Mouse (Mus musculus) forebrain, embryonic 11.5 days (tissue): Measurements from ENCODE around the gene Dlg3. TPM values are rescaled to one million over a fixed set of nuclear protein-coding genes. Genes with fewer than 3 reads are reported as not detected.

Source experiments
- ATAC-seq: fragments of 200-750 bp; cut with Nextera tagmentation; replicated peaks from 2 replicates; pipeline ENCODE4 v1.8.0; 2017; ENCODE audit warnings: moderate TSS enrichment; ENCODE audit not compliant: low FRiP score
- DNase-seq: peaks from one replicate; pipeline ENCODE4 v3.0.0-alpha.2; 2017; ENCODE audit warnings: low spot score
- H3K27ac ChIP-seq: fragments of 300-500 bp; sonication (generic); 2 replicates; pipeline ENCODE4 v1.5.1; 2014; ENCODE audit warnings: low read depth, low read length
- H3K27me3 ChIP-seq: fragments of 300-500 bp; sonication (generic); 2 replicates; pipeline ENCODE4 v1.6.1; 2014; ENCODE audit warnings: mild to moderate bottlenecking, low read length, mixed read lengths; ENCODE audit not compliant: control insufficient read depth, insufficient read depth
- H3K36me3 ChIP-seq: fragments of 300-500 bp; sonication (generic); 2 replicates; pipeline ENCODE4 v1.6.1; 2014; ENCODE audit warnings: mild to moderate bottlenecking, low read length, moderate library complexity, mixed read lengths; ENCODE audit not compliant: control insufficient read depth, insufficient read depth
- H3K4me1 ChIP-seq: fragments of 300-500 bp; sonication (generic); replicated peaks from 2 replicates; pipeline ENCODE4 v1.6.1; 2014; ENCODE audit warnings: low read length, mixed read lengths; ENCODE audit not compliant: control insufficient read depth, insufficient read depth
- H3K4me2 ChIP-seq: fragments of 300-500 bp; sonication (generic); 2 replicates; pipeline ENCODE4 v1.6.1; 2014; ENCODE audit warnings: low read depth, mild to moderate bottlenecking, low read length, moderate library complexity, mixed read lengths; ENCODE audit not compliant: severe bottlenecking
- H3K4me3 ChIP-seq: fragments of 300-500 bp; sonication (generic); 2 replicates; pipeline ENCODE4 v1.5.1; 2014; ENCODE audit warnings: low read depth, low read length
- H3K9ac ChIP-seq: fragments of 300-500 bp; sonication (generic); 2 replicates; pipeline ENCODE4 v1.6.1; 2014; ENCODE audit warnings: low read length
- H3K9me3 ChIP-seq: fragments of 300-500 bp; sonication (generic); 2 replicates; pipeline ENCODE4 v1.6.1; 2016; ENCODE audit warnings: low read length, mixed read lengths; ENCODE audit not compliant: control insufficient read depth
- WGBS: fragments of 180-500 bp; shearing (Covaris S2); extraction: QIAGEN DNeasy Blood & Tissue Kit; methylation state at CpG from one replicate; pipeline ENCODE4 v1.1.7; 2014; 5-methylcytosine and 5-hydroxymethylcytosine counted together
- polyA plus RNA-seq: library from polyadenylated mRNA; unstranded; fragments of >200 nt; fragmentation: Nextera tagmentation; extraction: Ambion mirVana; gene quantifications from 2 replicates; pipeline ENCODE4 v1.2.1, GENCODE M21; 2014

The Dlg3 gene
- polyA plus RNA-seq, 1 experiment from 2014 or later = 7.6 TPM

DNA sequence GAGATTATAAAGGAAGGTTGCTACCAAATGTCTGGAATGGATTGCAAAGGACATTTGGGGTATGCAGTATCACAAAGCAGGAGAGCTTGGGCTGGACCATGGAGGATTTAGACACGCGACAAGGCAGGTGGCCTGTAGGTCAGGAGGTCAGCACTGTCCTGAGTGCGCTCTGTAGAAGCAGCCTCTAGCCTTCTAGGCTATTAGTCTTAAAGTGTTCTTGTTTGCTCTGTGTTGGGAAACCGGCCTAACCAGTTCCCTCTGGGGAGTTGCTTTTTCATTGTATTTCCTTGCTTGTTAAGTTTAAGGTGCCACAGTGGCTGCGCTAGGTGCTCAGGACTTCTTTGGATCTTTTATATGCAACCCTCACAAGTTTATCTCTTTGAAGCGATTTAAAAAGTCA, 34.5 kb downstream of the Dlg3 start:
- no peak overlapping the region for H3K4me3 ChIP-seq
- H3K4me1 ChIP-seq = peaks cover 2% of the 10 kb centered on the region; the same call in 1 of the 2 replicates
- ATAC-seq (no peak), DNase-seq (no peak)
- H3K4me2 ChIP-seq = no peak overlapping the region
- no peaks in the 10 kb centered on the region; the same call in 1 of the 2 replicates for H3K27me3 ChIP-seq
- H3K9me3 ChIP-seq = no peaks in the 10 kb centered on the region
- H3K36me3 ChIP-seq = no peaks in the 10 kb centered on the region
- no peak overlapping the region for H3K27ac ChIP-seq
- WGBS = 77% methylated on average over 6 of the region's 6 CpGs
- H3K9ac ChIP-seq = no peak overlapping the region

- H3K9me3 ChIP-seq = no peaks in the 10 kb centered on the region
- H3K9ac ChIP-seq = no peak overlapping the region
- no peak overlapping the region for H3K4me2 ChIP-seq
- no peaks in the 10 kb centered on the region; the same call in 1 of the 2 replicates for H3K27me3 ChIP-seq
- H3K36me3 ChIP-seq = no peaks in the 10 kb centered on the region
- DNase-seq (no peak), ATAC-seq (no peak)
- no peak overlapping the region for H3K27ac ChIP-seq
- WGBS = 82% methylated on average over 4 of the region's 4 CpGs
- H3K4me1 ChIP-seq = no peaks in the 10 kb centered on the region
- H3K4me3 ChIP-seq = no peak overlapping the region
Measured at GRCm38 (mm10) chrX:100811129-100811528, 43.6 kb downstream of the Dlg3 start.

- ATAC-seq (no peak), DNase-seq (no peak)
- no peaks in the 10 kb centered on the region for H3K4me1 ChIP-seq
- H3K27me3 ChIP-seq = no peaks in the 10 kb centered on the region; the same call in 1 of the 2 replicates
- H3K4me3 ChIP-seq = no peak overlapping the region
- no peak overlapping the region for H3K9ac ChIP-seq
- no peaks in the 10 kb centered on the region; the same call in 1 of the 2 replicates for H3K36me3 ChIP-seq
- no peaks in the 10 kb centered on the region for H3K9me3 ChIP-seq
- H3K27ac ChIP-seq = no peak overlapping the region
- no peak overlapping the region for H3K4me2 ChIP-seq
- WGBS = 76% methylated on average over 8 of the region's 8 CpGs
Measured at GRCm38 (mm10) chrX:100814139-100814538, 46.6 kb downstream of the Dlg3 start.

DNA sequence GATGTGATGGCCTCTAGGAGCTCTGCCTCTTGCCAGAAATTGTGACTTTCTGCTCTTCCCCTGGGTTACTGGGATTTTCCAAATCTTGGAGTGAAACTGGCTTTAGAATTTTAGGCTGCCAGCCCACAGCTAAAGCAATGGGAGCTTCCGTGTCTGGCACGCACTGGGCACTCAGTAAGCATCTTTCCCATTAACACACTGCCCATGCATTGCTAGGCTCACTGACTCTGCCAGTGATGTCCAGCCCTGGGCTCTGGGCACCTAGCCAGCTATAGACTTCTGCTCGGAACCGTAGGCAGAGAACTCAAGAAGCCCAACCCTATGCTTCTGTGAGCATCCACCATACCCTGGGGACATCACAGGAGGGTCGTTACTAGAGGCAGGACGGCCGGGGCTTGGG, 48.2 kb downstream of the Dlg3 start:
- ATAC-seq (no peak), DNase-seq (no peak)
- H3K27ac ChIP-seq = no peak overlapping the region
- no peak overlapping the region for H3K4me2 ChIP-seq
- WGBS = 91% methylated on average over 7 of the region's 7 CpGs
- H3K36me3 ChIP-seq = no peaks in the 10 kb centered on the region; the same call in 1 of the 2 replicates
- no peak overlapping the region for H3K9ac ChIP-seq
- no peaks in the 10 kb centered on the region for H3K9me3 ChIP-seq
- no peaks in the 10 kb centered on the region for H3K4me1 ChIP-seq
- peaks cover 3% of the 10 kb centered on the region; the same call in 1 of the 2 replicates for H3K27me3 ChIP-seq
- H3K4me3 ChIP-seq = no peak overlapping the region

DNA sequence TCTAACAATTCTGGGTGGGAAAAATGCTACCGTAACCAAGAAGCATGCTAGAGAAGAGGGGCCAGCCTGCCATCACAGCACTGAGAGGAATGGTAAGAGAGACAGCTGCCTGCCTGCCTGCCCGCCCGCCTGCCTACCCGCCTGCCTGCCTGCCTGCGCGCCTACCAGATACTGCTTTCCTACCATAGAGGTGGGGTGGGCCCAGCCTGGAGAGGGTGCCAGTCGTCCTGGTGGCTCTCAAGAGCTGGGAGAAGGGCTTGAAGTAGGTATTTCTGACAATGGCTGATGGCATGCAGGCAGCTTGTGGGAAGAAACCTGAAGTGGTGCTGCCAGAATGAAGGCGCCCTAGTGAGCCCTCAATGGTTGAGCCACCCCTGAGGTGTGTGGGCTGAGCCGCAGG, 51.2 kb downstream of the Dlg3 start:
- WGBS = 91% methylated on average over 9 of the region's 9 CpGs
- Histone ChIP-seq H3K4me3 (no peak overlapping the region), H3K4me1 (no peaks in the 10 kb centered on the region), H3K9ac (no peak overlapping the region), H3K36me3 (no peaks in the 10 kb centered on the region; the same call in 1 of the 2 replicates), H3K9me3 (no peaks in the 10 kb centered on the region), H3K4me2 (no peak overlapping the region), H3K27ac (no peak overlapping the region), H3K27me3 (peaks cover 3% of the 10 kb centered on the region; the same call in 1 of the 2 replicates)
- ATAC-seq (no peak), DNase-seq (no peak)

- Histone ChIP-seq H3K4me2 (no peak overlapping the region), H3K9ac (no peak overlapping the region), H3K27ac (no peak overlapping the region), H3K27me3 (peaks cover 3% of the 10 kb centered on the region; the same call in 1 of the 2 replicates), H3K4me3 (no peak overlapping the region), H3K4me1 (no peaks in the 10 kb centered on the region), H3K9me3 (no peaks in the 10 kb centered on the region), H3K36me3 (no peaks in the 10 kb centered on the region; the same call in 1 of the 2 replicates)
- ATAC-seq = no peak
- 71% methylated on average over 1 of the region's 1 CpGs for WGBS
- DNase-seq = no peak
Measured at GRCm38 (mm10) chrX:100821149-100821548, 53.6 kb downstream of the Dlg3 start.

- H3K27ac ChIP-seq = no peak overlapping the region
- no peak overlapping the region for H3K9ac ChIP-seq
- ATAC-seq (no peak), DNase-seq (no peak)
- H3K9me3 ChIP-seq = no peaks in the 10 kb centered on the region
- WGBS = 74% methylated on average over 1 of the region's 1 CpGs
- H3K4me1 ChIP-seq = no peaks in the 10 kb centered on the region
- H3K27me3 ChIP-seq = no peaks in the 10 kb centered on the region
- H3K36me3 ChIP-seq = no peaks in the 10 kb centered on the region
- H3K4me3 ChIP-seq = no peak overlapping the region
- no peak overlapping the region for H3K4me2 ChIP-seq
Measured at GRCm38 (mm10) chrX:100825557-100825956, 58.0 kb downstream of the Dlg3 start.

DNA sequence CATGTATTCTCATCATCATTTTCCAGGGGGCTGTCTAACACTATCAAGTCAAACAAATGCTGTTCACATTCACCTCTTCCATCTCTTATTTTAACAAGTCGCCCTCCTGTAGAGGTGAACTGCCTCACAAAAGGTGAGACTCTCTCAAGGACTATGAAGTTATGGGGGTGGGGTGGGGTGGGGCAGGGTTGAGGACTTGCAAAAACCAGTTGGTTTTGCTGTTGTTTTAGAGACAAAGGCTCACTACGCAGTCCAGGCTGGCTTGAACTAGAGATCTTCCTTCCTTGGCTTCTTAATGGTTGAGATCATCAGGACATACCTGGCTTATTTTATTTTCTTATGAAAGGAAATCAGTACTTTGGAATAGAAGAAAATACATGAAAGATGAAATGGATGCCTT, 65.3 kb downstream of the Dlg3 start:
- ATAC-seq (no peak), DNase-seq (no peak)
- Histone ChIP-seq H3K9ac (no peak overlapping the region), H3K36me3 (no peaks in the 10 kb centered on the region), H3K27ac (no peak overlapping the region), H3K4me2 (no peak overlapping the region), H3K4me1 (no peaks in the 10 kb centered on the region), H3K4me3 (no peak overlapping the region), H3K27me3 (no peaks in the 10 kb centered on the region), H3K9me3 (no peaks in the 10 kb centered on the region)
- WGBS = 95% methylated on average over 2 of the region's 2 CpGs

GRCm38 (mm10) chrX:100839211-100839610, 71.7 kb downstream of the Dlg3 start:
- no peaks in the 10 kb centered on the region for H3K4me1 ChIP-seq
- no peaks in the 10 kb centered on the region for H3K9me3 ChIP-seq
- H3K27me3 ChIP-seq = no peaks in the 10 kb centered on the region
- H3K36me3 ChIP-seq = no peaks in the 10 kb centered on the region
- no peak for DNase-seq
- H3K4me2 ChIP-seq = no peak overlapping the region
- no peak overlapping the region for H3K27ac ChIP-seq
- ATAC-seq = no peak
- no peak overlapping the region for H3K4me3 ChIP-seq
- no peak overlapping the region for H3K9ac ChIP-seq
